Mouse (Mus musculus): Measurements from ENCODE around the gene Rtl8c.
"Not testable (repeated sequence)": the region's sequence is repeated elsewhere in the genome, so short reads cannot be mapped to it uniquely, and the experiment has no call there.

Gene Rtl8c

DNA sequence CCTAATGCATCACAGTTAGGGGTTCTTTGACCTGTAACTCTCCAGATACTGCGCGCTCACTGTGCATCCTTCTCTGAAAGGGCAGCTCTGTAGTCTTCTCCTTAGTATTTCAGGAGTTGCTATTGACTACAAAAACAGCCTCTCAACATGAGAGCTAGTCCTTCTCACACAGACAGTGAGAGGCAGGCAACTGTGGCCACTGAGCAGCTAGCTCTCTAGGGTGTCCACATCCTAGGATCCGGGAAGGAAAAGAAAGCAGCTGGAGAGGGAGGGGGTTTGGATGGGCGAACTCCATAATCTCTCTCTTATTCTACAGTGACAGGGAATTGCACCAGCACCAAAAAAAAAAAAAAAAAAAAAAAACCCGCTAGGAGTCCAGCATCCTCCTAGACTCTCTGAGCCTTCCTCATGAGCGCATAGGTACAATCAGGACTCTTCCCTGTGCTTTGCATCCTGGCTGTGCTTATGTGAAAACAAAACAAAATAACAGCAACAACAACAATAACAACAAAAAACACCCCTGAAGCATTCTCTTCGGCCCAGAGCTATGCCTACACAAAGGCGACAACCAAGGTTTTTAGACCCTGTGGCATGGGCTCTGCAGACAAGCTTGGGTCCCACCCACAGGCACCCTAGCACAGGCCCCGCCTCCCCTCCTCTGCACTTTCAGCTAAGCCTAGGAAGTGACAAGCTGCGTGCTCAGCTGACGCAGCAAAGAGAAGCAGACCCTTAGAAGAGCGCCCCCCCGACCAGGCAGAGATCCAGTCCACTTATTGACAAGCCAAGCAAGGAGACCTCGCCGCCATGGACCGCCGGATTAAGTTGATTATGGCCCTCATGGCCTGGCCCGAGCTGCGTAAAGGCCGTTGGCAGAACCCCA lies at the start of gene Rtl8c:
Gene Rtl8c, plus strand, starts transcription at position 791 of the 880 bp plus-strand sequence.
- peak; percentile 80 for DNase-seq

DNA sequence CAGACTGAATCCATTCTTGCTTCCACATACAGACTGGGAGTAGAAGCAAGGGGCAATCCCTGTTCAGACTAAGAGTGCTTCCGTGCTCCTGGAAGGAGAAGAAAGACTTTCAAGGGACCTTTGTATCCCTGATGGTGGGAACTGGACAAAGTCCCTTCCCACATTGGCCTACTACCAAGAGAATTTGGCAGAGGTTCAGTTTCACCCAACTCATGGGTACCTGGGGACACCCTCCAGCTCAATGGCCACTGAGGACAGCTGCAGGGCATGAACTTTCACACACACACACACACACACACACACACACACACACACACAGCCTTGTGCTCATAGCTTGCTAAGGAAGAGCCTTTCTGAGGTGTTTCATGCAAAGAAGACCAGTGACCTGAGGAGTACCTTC lies 28.5 kb upstream of the Rtl8c start:
- no peak for DNase-seq

DNA sequence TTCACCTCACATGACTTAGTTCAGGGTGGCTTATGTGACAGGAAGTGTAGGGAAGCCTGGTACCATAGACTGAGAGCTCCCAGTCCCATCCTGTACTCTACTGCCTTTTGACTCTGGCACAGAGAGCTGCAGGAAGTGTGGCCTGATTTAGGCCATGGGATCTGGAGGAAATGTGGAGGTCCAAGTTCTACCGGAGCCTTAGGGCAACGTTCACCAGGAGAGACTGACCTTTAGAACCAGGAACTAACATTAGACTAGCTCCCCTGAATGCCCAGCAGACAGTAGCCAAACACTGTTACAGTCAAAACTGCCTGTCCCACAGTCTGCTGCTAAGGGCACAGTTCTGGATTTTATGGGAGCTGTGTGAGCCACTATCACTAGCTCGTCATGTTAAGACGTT lies 26.4 kb upstream of the Rtl8c start:
- DNase-seq: not testable (repeated sequence)

DNA sequence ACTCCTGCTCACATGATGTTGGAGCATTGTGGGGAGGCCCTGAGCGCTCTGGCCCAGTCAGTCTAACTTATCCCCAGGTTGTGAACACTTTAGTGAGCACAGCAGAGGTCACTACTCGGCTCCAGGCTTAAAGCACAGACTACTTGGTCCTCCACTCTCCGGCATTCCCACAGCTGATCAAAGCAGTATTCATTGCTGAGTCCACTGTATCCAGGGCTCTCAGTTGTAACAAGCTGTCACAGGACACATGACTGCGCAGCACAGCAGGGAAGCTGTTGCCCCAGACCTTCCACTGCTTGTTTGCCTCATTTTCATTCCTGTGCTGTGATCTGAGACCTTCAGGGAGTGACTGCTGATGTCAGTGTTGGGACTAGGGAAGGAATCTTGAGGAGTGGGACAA lies 24.4 kb upstream of the Rtl8c start:
- DNase-seq: not testable (repeated sequence)

DNA sequence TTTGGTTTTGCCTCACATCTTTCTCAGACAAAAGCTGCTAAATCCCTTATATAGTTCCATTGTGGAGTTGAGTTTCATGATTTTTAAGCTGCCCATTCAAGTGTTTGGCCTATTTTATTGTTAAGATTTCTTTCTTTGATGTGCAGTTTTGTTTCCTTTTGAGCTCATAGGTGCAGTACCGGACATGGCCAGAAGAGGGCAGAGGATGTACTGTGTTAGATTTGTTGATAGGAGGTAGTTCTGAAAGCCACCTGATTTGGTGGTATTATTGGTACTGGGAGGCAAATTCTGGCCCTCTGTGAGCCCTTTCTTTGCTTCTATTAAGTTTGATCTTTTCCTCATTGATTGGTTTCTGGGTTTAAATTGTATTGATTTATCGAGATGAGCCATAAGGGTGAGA lies 7.8 kb upstream of the Rtl8c start:
- peak; percentile 59 for DNase-seq

DNA sequence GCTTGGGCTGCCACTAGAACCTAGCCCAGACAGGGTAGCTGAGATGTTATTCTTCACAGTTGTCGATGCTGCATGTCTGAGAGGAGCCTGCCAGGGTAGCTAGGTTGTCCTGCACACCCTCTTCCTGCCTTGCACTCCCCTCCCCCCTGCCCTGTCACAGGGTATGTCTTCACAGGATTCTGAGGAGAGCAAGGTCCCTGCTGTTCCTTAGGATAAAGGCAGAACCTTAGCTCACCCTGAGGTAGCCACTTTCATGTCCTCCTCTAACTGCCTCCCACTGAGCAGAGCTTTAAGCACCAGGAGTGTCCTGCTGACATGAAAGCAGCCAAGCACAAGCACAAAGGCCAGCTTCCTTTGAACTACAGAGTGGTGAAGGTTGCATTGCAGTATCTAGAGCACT lies 1.7 kb upstream of the Rtl8c start:
- DNase-seq: not testable (repeated sequence)

DNA sequence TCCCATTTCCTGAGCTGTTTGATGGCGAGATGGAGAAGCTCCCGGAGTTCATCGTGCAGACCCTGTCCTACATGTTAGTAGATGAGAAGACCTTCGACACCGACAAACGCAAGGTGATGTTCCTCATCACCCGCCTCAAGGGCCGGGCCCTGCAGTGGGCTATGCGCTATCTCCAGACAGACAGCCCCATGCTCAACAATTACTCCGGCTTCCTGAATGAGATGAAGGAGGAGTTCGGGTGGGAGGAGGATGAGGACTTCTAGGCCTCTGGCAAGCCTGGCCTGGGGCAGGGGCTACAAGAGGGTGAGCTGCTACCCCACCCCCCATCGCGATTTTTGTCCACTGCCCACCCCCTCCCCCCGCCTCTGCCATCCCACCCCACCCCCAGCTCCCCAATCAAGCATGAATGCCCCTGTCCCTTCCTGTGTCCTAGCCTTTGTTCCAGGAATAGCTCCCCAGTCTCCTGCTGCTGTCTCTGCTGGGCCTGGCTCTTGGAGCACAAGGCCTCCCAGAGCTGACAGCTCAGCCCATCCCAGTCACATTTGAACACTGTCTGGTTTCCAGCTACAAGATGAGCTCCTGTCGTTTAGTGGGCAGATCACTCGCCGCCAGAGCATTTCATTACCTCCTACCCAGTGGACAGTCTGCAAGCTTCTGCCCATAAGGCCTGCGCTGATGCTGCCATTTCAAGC lies 436 bp downstream of the Rtl8c start:
- no peak for DNase-seq

DNA sequence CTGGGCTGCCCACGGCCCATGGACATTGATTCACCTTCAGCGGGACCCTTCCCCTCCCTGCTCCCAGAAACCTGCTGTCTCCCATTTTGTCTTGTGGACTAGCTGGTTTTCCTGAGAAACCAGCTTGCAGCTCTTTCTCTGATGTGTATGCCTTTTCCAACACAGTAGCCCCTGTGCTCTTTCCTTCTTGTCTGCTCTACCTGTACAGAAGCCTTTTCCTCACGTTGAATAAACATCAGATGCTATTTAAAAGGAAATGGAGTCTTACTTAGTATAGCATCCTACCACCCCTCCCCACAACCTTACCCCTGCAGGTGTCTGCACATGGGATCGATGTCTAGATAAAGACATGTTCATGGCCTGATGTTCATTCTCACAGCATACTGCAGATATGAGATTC lies 1.0 kb downstream of the Rtl8c start, which contains the start of gene Gm14597:
Gene Gm14597, minus strand, starts transcription at position 101 of the 400 bp plus-strand sequence.
- not testable (repeated sequence) for DNase-seq

DNA sequence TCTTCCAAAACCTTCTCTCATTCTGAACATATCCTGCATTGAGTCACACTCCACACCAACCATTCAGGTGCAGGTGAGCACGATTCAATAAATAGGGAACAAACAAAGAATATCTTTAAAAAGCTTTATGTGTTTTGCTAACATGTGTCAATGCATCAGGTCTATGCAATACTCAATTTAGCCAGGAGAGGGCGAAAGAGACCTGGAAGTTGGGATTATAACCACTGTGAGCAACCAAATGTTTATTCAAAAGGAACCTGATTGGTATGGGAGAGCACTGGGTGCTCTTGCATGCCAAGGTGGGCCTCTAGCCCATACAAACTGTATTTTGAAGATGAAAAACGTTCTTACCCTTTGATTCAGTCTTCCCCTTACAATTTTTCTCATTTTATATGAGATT lies 2.7 kb downstream of the Rtl8c start:
- DNase-seq: peak; percentile 66

DNA sequence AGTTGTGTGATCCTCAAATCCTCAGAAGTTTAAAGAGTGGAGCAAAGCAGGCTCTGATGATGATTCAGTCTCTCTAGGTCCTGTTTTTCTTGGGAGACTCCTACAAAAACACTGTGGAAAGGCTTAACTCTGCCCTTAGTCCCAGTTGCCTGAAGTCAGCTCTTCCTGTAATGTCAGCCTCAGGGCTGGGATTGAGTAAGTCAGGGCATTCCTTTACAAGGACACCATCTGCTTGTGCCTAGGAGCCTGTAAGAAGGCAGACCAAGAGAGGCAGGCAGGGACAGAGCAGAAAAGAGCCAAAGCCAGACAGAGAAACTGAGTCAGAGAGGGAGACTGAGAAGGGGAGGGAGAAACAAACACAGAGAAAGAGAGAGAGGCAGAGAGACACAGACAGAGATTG lies 3.6 kb downstream of the Rtl8c start:
- DNase-seq: not testable (repeated sequence)

DNA sequence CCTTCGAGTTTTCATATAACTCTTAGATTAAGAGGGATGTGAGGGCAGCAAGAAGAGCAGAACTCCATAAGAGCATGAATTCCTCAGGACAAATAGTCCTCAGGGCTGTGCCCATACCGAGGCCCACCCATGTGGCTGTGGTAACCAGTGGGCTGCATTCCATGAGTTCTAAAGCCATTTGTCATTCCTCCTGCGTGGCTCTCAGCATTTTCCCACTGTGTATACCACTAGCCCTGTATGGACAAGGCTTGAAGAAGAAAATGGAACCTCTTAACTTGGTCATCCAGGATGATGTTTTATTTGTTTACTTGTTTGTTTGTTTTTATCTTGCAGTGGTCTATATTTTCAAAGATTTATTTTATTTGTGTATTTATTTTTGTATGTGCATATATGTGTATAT lies 30.3 kb downstream of the Rtl8c start:
- DNase-seq: not testable (repeated sequence)

DNA sequence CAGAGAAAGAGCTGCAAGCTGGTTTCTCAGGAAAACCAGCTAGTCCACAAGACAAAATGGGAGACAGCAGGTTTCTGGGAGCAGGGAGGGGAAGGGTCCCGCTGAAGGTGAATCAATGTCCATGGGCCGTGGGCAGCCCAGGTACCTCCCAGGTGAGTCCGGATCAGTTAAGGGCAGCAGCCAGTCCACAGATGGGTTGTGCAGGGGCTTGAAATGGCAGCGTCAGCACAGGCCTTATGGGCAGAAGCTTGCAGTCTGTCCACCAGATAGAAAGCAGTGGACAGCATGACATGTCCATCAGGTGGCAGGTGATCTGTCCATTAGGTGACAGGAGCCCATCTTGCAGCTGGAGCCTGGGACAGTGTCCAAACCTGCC lies 34.8 kb downstream of the Rtl8c start:
- DNase-seq: not testable (repeated sequence)

DNA sequence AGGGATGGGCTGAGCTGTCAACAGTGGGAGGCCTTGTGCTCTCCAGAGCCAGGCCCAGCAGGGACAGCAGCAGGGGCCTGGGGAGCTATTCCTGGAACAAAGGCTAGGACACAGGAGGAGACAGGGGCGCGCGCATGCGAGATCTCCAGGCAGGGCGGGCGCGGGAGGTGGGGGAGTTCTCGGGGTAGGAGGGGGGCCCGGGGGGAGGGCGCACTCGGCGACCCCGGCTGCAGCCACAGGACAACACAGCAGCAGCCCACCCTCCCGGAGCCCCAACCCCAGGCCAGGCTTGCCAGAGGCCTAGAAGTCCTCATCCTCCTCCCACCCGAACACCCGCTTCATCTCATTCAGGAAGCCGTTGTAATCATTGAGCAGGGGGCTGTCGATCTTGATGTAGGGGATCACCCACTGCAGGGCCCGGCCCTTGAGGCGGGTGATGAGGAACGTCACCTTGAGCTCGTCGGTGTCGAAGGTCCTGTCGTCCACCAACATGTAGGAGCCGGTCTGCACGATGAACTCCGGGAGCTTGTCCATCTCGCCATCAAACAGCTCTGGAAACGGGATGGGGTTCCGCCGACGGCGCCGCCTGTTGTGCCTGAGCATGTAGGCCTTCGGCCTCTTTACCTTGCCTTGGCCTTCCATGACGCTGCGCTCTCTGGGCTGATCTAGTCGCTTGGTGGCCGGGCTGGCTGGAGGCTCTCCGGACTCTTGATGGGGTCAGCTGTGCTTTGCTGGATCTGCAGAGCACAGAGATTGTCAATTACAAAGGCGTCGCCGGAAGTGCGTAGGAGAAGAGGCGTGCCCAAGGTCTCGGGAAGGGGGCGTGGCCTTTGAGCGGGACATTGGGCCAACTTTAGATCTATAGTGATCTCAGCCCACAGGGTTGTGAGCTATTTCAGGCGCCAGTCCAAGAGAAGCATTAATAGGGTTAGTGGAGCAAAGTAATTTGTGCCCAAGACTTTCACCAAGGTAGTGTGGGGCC lies 35.4 kb downstream of the Rtl8c start, which contains the start of gene Rtl8a:
Gene Rtl8a, minus strand, starts transcription at position 703 of the 982 bp plus-strand sequence.
- DNase-seq: peak; percentile 73

DNA sequence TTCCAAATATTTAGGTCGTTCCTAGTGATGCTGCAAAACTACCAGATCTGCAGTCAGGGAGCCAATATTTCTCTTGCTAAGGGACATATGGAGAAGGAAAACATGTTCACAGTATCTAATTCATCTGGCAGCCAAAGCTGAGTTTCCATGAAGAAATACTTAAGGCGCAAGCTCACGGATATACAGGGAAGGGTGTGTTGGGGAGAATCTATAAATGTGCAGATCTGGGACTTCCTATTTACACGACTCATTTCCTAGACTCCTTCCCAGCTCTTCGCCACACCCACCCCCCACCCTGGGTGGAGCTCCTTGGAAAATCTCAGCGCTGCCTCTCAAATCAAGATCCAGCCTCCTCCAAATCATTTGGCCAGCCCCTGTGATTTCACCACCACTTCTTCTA lies 38.1 kb downstream of the Rtl8c start:
- no peak for DNase-seq

DNA sequence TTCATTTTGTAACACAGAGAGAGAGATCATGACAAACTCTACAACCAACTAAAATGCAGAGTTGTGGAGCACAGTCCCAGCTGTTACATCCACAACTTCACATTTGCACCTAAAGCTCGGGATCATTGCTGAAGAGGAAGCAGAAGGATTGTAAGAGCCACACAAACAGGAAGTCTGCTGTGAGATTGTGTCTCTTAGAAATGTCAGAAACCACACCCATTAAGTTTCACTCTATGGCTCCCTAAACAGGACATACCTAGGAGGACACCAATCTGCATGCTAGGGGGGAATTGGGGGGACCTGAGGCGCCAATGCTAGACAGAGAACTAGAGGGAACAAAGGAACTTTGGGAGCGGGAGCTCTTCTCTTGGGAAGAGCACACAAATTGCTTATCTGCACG lies 45.1 kb downstream of the Rtl8c start:
- not testable (repeated sequence) for DNase-seq
